9 mouse cellular contexts compared by ENCODE assay signal in genomic region chr4:102792100-102792790, GRCm38 (mm10). TPM values are rescaled to one million over a fixed set of nuclear protein-coding genes. Genes with fewer than 3 reads are reported as not detected.
DNase-seq lines count a peak whose midpoint lies in the region; ATAC-seq and TF ChIP-seq lines count a peak whose summit lies in the region.
"Had no signal": no experiment of that assay in that cellular context is flagged by ENCODE, and none has a peak within 500 bp of the region (broad histone marks: within the 10 kb centered on the region; RNA-seq: fewer than 3 reads in every experiment).

No protein-coding gene starts in this region.

- peaks cover 5% of the 10 kb centered on the region for H3K4me1 ChIP-seq in heart, embryonic 12.5 days (replicated peaks)
- H3K4me1 ChIP-seq in midbrain, embryonic 14.5 days (ENCODE audit: control insufficient read depth, insufficient read depth, low read length) = 0 out of 2 replicates have a peak, but pooled peaks cover 6% of the 10 kb centered on the region
- peaks cover 9% of the 10 kb centered on the region; the same call in 1 of the 2 replicates for H3K4me1 ChIP-seq in midbrain, embryonic 13.5 days (replicated peaks)
- H3K4me1 ChIP-seq in heart, postnatal 0 days (ENCODE audit: control insufficient read depth, insufficient read depth) = no peaks in the 10 kb centered on the region
- peaks cover 3% of the 10 kb centered on the region; the same call in 1 of the 2 replicates for H3K4me1 ChIP-seq in stomach, postnatal 0 days (replicated peaks; ENCODE audit: control insufficient read depth, insufficient read depth)

- H3K4me2 ChIP-seq in heart, embryonic 12.5 days = no peak overlapping the region
- no peak overlapping the region for H3K4me2 ChIP-seq in midbrain, embryonic 14.5 days (ENCODE audit: low read length)
- no peak overlapping the region for H3K4me2 ChIP-seq in midbrain, embryonic 13.5 days (replicated peaks)
- H3K4me2 ChIP-seq in heart, postnatal 0 days (ENCODE audit: low read depth, low read length) = no peak overlapping the region
- no peak overlapping the region for H3K4me2 ChIP-seq in stomach, postnatal 0 days (replicated peaks; ENCODE audit: low read depth)
- H3K4me2 ChIP-seq: forebrain, embryonic 15.5 days had no signal

- H3K27me3 ChIP-seq in heart, embryonic 12.5 days (replicated peaks) = no peaks in the 10 kb centered on the region
- no peaks in the 10 kb centered on the region for H3K27me3 ChIP-seq in midbrain, embryonic 14.5 days (ENCODE audit: control insufficient read depth, insufficient read depth, low read length)
- H3K27me3 ChIP-seq in midbrain, embryonic 13.5 days = no peaks in the 10 kb centered on the region
- no peaks in the 10 kb centered on the region for H3K27me3 ChIP-seq in heart, postnatal 0 days (ENCODE audit: control insufficient read depth, insufficient read depth, low read length)
- H3K27me3 ChIP-seq in stomach, postnatal 0 days (ENCODE audit: control insufficient read depth, insufficient read depth, low read length) = no peaks in the 10 kb centered on the region
- H3K27me3 ChIP-seq: forebrain, embryonic 15.5 days had no signal

- 53% methylated on average over 8 of the region's 8 CpGs for WGBS in heart, embryonic 12.5 days
- 81% methylated on average over 8 of the region's 8 CpGs for WGBS in midbrain, embryonic 14.5 days
- WGBS in midbrain, embryonic 13.5 days = 79% methylated on average over 8 of the region's 8 CpGs
- WGBS in heart, postnatal 0 days = 56% methylated on average over 8 of the region's 8 CpGs
- 44% methylated on average over 8 of the region's 8 CpGs for WGBS in stomach, postnatal 0 days

- no peak overlapping the region for H3K9ac ChIP-seq in heart, embryonic 12.5 days
- H3K9ac ChIP-seq in midbrain, embryonic 14.5 days (replicated peaks; ENCODE audit: low read length) = no peak overlapping the region
- H3K9ac ChIP-seq in midbrain, embryonic 13.5 days (replicated peaks) = no peak overlapping the region
- H3K9ac ChIP-seq in heart, postnatal 0 days (replicated peaks; ENCODE audit: low read depth, low read length) = no peak overlapping the region
- no peak overlapping the region for H3K9ac ChIP-seq in stomach, postnatal 0 days (ENCODE audit: low read length)
- H3K9ac ChIP-seq: forebrain, embryonic 15.5 days had no signal

- TF ChIP-seq EP300 in heart, postnatal 0 days (IDR thresholded peaks at IDR 0.05; ENCODE audit: low read depth) = no peak
- TF ChIP-seq EP300 in stomach, postnatal 0 days (optimal IDR thresholded peaks at IDR 0.05) = no peak

- H3K9me3 ChIP-seq in heart, embryonic 12.5 days (replicated peaks) = no peaks in the 10 kb centered on the region
- H3K9me3 ChIP-seq in midbrain, embryonic 14.5 days (ENCODE audit: control insufficient read depth, low read length) = no peaks in the 10 kb centered on the region
- H3K9me3 ChIP-seq in midbrain, embryonic 13.5 days = no peaks in the 10 kb centered on the region
- no peaks in the 10 kb centered on the region for H3K9me3 ChIP-seq in heart, postnatal 0 days (replicated peaks; ENCODE audit: control insufficient read depth, low read length)
- no peaks in the 10 kb centered on the region for H3K9me3 ChIP-seq in stomach, postnatal 0 days (ENCODE audit: control insufficient read depth, low read length)
- H3K9me3 ChIP-seq: forebrain, embryonic 15.5 days had no signal

- H3K27ac ChIP-seq in heart, embryonic 12.5 days (ENCODE audit: poor library complexity, severe bottlenecking) = no peak overlapping the region; the same call in none of the 2 replicates
- 0 out of 2 replicates have a peak overlapping the region, but pooled peaks have one; percentile 20 for H3K27ac ChIP-seq in midbrain, embryonic 14.5 days (replicated peaks; ENCODE audit: low read depth, low read length)
- no peak overlapping the region for H3K27ac ChIP-seq in midbrain, embryonic 13.5 days
- H3K27ac ChIP-seq in heart, postnatal 0 days (ENCODE audit: low read depth) = peak overlapping the region; percentile 19; the same call in 1 of the 2 replicates
- H3K27ac ChIP-seq in stomach, postnatal 0 days (replicated peaks) = peak overlapping the region; percentile 30; the same call in 1 of the 2 replicates
- H3K27ac ChIP-seq: forebrain, embryonic 15.5 days had no signal

- ATAC-seq in heart, embryonic 12.5 days (ENCODE audit: insufficient number of reproducible peaks, low FRiP score) = no peak
- ATAC-seq in midbrain, embryonic 14.5 days (ENCODE audit: low FRiP score, low TSS enrichment) = no peak
- no peak for ATAC-seq in midbrain, embryonic 13.5 days
- no peak for ATAC-seq in heart, postnatal 0 days (ENCODE audit: insufficient read depth, low read depth)
- ATAC-seq in stomach, postnatal 0 days (ENCODE audit: low FRiP score, low TSS enrichment) = no peak
- ATAC-seq in megakaryocyte progenitor cell, adult 5-6 weeks (replicated peaks; ENCODE audit: poor library complexity) = no peak
- no peak for ATAC-seq in inflammation-experienced regulatory T-cells, adult 6 months
- ATAC-seq: forebrain, embryonic 15.5 days had no signal

- no peaks in the 10 kb centered on the region for H3K36me3 ChIP-seq in heart, embryonic 12.5 days
- no peaks in the 10 kb centered on the region for H3K36me3 ChIP-seq in midbrain, embryonic 14.5 days (ENCODE audit: control insufficient read depth, insufficient read depth, low read length)
- H3K36me3 ChIP-seq in midbrain, embryonic 13.5 days = no peaks in the 10 kb centered on the region
- H3K36me3 ChIP-seq in heart, postnatal 0 days (replicated peaks; ENCODE audit: control insufficient read depth, insufficient read depth, low read length) = no peaks in the 10 kb centered on the region
- no peaks in the 10 kb centered on the region for H3K36me3 ChIP-seq in stomach, postnatal 0 days (ENCODE audit: control insufficient read depth, insufficient read depth, low read length)
- H3K36me3 ChIP-seq: forebrain, embryonic 15.5 days had no signal

- peak; percentile 97 for DNase-seq in heart, adult 11 months
- DNase-seq in midbrain, embryonic 14.5 days = no peak
- no peak for DNase-seq in heart, postnatal 0 days (ENCODE audit: low spot score)
- DNase-seq in stomach, postnatal 0 days (ENCODE audit: low spot score) = no peak

- no peak for TF ChIP-seq CTCF in heart, postnatal 0 days (IDR thresholded peaks at IDR 0.05; ENCODE audit: low read depth)
- no peak for TF ChIP-seq CTCF in stomach, postnatal 0 days (IDR thresholded peaks at IDR 0.05; ENCODE audit: low read depth)

- H3K4me3 ChIP-seq in heart, embryonic 12.5 days = no peak overlapping the region
- no peak overlapping the region for H3K4me3 ChIP-seq in midbrain, embryonic 14.5 days (replicated peaks; ENCODE audit: low read depth, low read length)
- no peak overlapping the region for H3K4me3 ChIP-seq in midbrain, embryonic 13.5 days (replicated peaks)
- no peak overlapping the region for H3K4me3 ChIP-seq in heart, postnatal 0 days (ENCODE audit: low read depth, low read length)
- no peak overlapping the region for H3K4me3 ChIP-seq in stomach, postnatal 0 days (ENCODE audit: low read depth, low read length)
- H3K4me3 ChIP-seq: forebrain, embryonic 15.5 days had no signal

RNA-seq across cellular contexts. Expression of gene Sgip1, which starts 51.1 kb away (rescaled TPM):
- polyA plus RNA-seq in heart, embryonic 12.5 days (2016; fragmentation: Nextera tagmentation; extraction: Ambion mirVana) = 1.7 and 2.2 TPM in 2 replicates
- polyA plus RNA-seq in midbrain, embryonic 14.5 days (2014; fragmentation: Nextera tagmentation; extraction: Ambion mirVana) = 67.0 and 70.8 TPM in 2 replicates
- polyA plus RNA-seq in midbrain, embryonic 13.5 days (2015; fragmentation: Nextera tagmentation; extraction: Ambion mirVana) = 56.7 and 61.8 TPM in 2 replicates
- 10.4 TPM in 1 of 2 replicates, not detected in the other for total RNA-seq in heart, postnatal 0 days (2014; rRNA removed; ENCODE audit: low replicate concordance)
- 0.92 and 0.97 TPM in 2 replicates for polyA plus RNA-seq in heart, postnatal 0 days (2015; fragmentation: Nextera tagmentation; extraction: Ambion mirVana)
- polyA plus RNA-seq in stomach, postnatal 0 days (2015; fragmentation: Nextera tagmentation; extraction: Ambion mirVana) = 2.4 and 2.8 TPM in 2 replicates
- total RNA-seq in megakaryocyte progenitor cell, adult 5-6 weeks (2015) = 4.2 and 4.6 TPM in 2 replicates
- 4.2 and 5.3 TPM in 2 replicates for total RNA-seq in megakaryocyte progenitor cell, adult 5-6 weeks (2017)
- polyA plus RNA-seq in inflammation-experienced regulatory T-cells, adult 6 months (2017; shearing (Covaris generic)) = 1 to 10 TPM in 2 of 3 experiments, not detected in 1; 1.2 to 1.9 TPM

Comparison
In these comparisons a context has a peak if more than half of its experiments do, and no peak if none do; other contexts are left out.
1. H3K27ac ChIP-seq: peak in midbrain, embryonic 14.5 days (single experiment), heart, postnatal 0 days (single experiment) and stomach, postnatal 0 days (single experiment); none in heart, embryonic 12.5 days (single experiment) and midbrain, embryonic 13.5 days (single experiment).
2. RNA of gene Sgip1, which starts 51.1 kb away (polyA plus RNA-seq): 67.0 to 70.8 TPM in midbrain, embryonic 14.5 days and 56.7 to 61.8 TPM in midbrain, embryonic 13.5 days; 2.4 to 2.8 TPM in stomach, postnatal 0 days, 1.7 to 2.2 TPM in heart, embryonic 12.5 days, 1.2 to 1.9 TPM in inflammation-experienced regulatory T-cells, adult 6 months and 0.92 to 0.97 TPM in heart, postnatal 0 days; every median in the first group is over 10 times any median in the second.